Mouse (Mus musculus) thymus, postnatal 0 days (tissue): Measurements from ENCODE around the gene Eif3b. TPM values are rescaled to one million over a fixed set of nuclear protein-coding genes. Genes with fewer than 3 reads are reported as not detected.
"Not testable (repeated sequence)": the region's sequence is repeated elsewhere in the genome, so short reads cannot be mapped to it uniquely, and the experiment has no call there.

Source experiments
- DNase-seq: peaks from one replicate; pipeline ENCODE4 v3.0.0-alpha.2; 2015; ENCODE audit warnings: low spot score
- polyA plus RNA-seq: library from polyadenylated mRNA; unstranded; fragments of >200 nt; fragmentation: Nextera tagmentation; extraction: Ambion mirVana; gene quantifications from 2 replicates; pipeline ENCODE4 v1.2.1, GENCODE M21; 2015

The Eif3b gene
- polyA plus RNA-seq, 1 experiment from 2014 or later = 114 TPM

GRCm38 (mm10) chr5:140392701-140393100 lies 26.4 kb upstream of the Eif3b start:
- DNase-seq = no peak

GRCm38 (mm10) chr5:140396166-140396940 lies 22.8 kb upstream of the Eif3b start:
- peak; percentile 31 for DNase-seq

- DNase-seq = no peak
These were observed 16.4 kb upstream of the Eif3b start for GRCm38 (mm10) chr5:140402640-140403270.

- no peak for DNase-seq
These were observed 14.0 kb upstream of the Eif3b start for GRCm38 (mm10) chr5:140405126-140405525.

GRCm38 (mm10) chr5:140406666-140407065 lies 12.5 kb upstream of the Eif3b start:
- DNase-seq = no peak

GRCm38 (mm10) chr5:140408801-140409200 lies 10.3 kb upstream of the Eif3b start:
- no peak for DNase-seq

GRCm38 (mm10) chr5:140411339-140411738 lies 7.8 kb upstream of the Eif3b start:
- DNase-seq = peak; percentile 64

GRCm38 (mm10) chr5:140414647-140415046 lies 4.5 kb upstream of the Eif3b start:
- DNase-seq = no peak

- DNase-seq = no peak
These were observed 1.0 kb upstream of the Eif3b start for GRCm38 (mm10) chr5:140418106-140418488.

- peak; percentile 25 for DNase-seq
These were observed 433 bp downstream of the Eif3b start for GRCm38 (mm10) chr5:140419442-140420080.

- DNase-seq = no peak
These were observed 1.5 kb downstream of the Eif3b start for GRCm38 (mm10) chr5:140420616-140421015.

- DNase-seq = no peak
These were observed 6.1 kb downstream of the Eif3b start for GRCm38 (mm10) chr5:140425016-140425783.

GRCm38 (mm10) chr5:140439117-140439516 lies 20.0 kb downstream of the Eif3b start:
- DNase-seq = not testable (repeated sequence)

- no peak for DNase-seq
These were observed 22.3 kb downstream of the Eif3b start for GRCm38 (mm10) chr5:140441406-140441805.

GRCm38 (mm10) chr5:140444012-140444411 lies 24.9 kb downstream of the Eif3b start:
- DNase-seq = no peak

- DNase-seq = no peak
These were observed 26.2 kb downstream of the Eif3b start, which contains the start of gene Gm4869 for GRCm38 (mm10) chr5:140445345-140445744. Gene Gm4869 (plus strand): TSS chr5:140445645.

- no peak for DNase-seq
These were observed 26.9 kb downstream of the Eif3b start for GRCm38 (mm10) chr5:140446054-140446453.

GRCm38 (mm10) chr5:140454488-140454887 lies 35.4 kb downstream of the Eif3b start:
- DNase-seq = no peak

- no peak for DNase-seq
These were observed 36.3 kb downstream of the Eif3b start for GRCm38 (mm10) chr5:140455466-140455865.

- DNase-seq = no peak
These were observed 42.3 kb downstream of the Eif3b start for GRCm38 (mm10) chr5:140461476-140461875.

- not testable (repeated sequence) for DNase-seq
These were observed 44.0 kb downstream of the Eif3b start for GRCm38 (mm10) chr5:140463151-140463550.
